Mouse (Mus musculus): Measurements from ENCODE around the gene Ofcc1.

DNA sequence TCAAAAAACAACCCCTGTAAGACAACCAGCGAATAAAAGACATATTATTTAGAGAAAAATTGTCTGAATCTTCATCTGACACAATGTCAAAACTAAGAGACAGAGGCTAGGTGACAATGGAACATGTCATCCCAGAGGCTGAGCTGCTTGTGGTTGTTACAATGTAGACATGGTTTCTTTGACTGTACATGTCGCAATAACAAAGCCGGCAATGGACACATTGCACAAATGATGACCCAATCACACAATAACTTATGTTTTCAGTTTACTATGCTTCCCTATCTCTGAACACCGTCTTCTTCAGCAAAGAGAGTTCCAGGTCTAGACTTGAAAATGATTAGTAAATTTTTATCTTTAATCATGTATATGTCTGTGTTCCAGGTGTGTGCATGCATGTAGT lies 332.4 kb downstream of the Ofcc1 start:
- TF ChIP-seq CTCF (IDR thresholded peaks at IDR 0.05), result no peak
- no peak for TF ChIP-seq EP300 (IDR thresholded peaks at IDR 0.05)
